Mouse (Mus musculus): ENCODE measurements around the gene Tmem236. TPM values are rescaled to one million over a fixed set of nuclear protein-coding genes. Genes with fewer than 3 reads are reported as not detected.

Tmem236 gene
- polyA plus RNA-seq, 1 experiment, result 0.25 TPM

- H3K4me1 ChIP-seq (ENCODE audit: control insufficient read depth, insufficient read depth, low read length), result peaks cover 4% of the 10 kb centered on the region; the same call in 1 of the 2 replicates
- no peak for DNase-seq
- TF ChIP-seq POLR2A (IDR thresholded peaks at IDR 0.05; ENCODE audit: borderline replicate concordance, insufficient read depth, low read length) (no peak), CTCF (IDR thresholded peaks at IDR 0.05; ENCODE audit: borderline replicate concordance, insufficient read depth, low read depth, low read length) (no peak)
- 33% methylated on average over 2 of the region's 2 CpGs for WGBS
- no peak overlapping the region for H3K27ac ChIP-seq (ENCODE audit: insufficient read depth, low read length)
- H3K4me3 ChIP-seq (replicated peaks; ENCODE audit: insufficient read depth, low read depth, low read length), result no peak overlapping the region
- H3K27me3 ChIP-seq (ENCODE audit: control insufficient read depth, insufficient read depth, low read length), result no peaks in the 10 kb centered on the region
These were observed 34.3 kb upstream of the Tmem236 start for GRCm38 (mm10) chr2:14140044-14140443.

GRCm38 (mm10) chr2:14145311-14145710 is 29.0 kb upstream of the Tmem236 start:
- Histone ChIP-seq H3K4me3 (replicated peaks; ENCODE audit: insufficient read depth, low read depth, low read length) (no peak overlapping the region), H3K27me3 (ENCODE audit: control insufficient read depth, insufficient read depth, low read length) (no peaks in the 10 kb centered on the region), H3K27ac (ENCODE audit: insufficient read depth, low read length) (no peak overlapping the region), H3K4me1 (ENCODE audit: control insufficient read depth, insufficient read depth, low read length) (no peaks in the 10 kb centered on the region)
- WGBS, result 51% methylated on average over 3 of the region's 3 CpGs
- no peak for DNase-seq
- TF ChIP-seq CTCF (IDR thresholded peaks at IDR 0.05; ENCODE audit: borderline replicate concordance, insufficient read depth, low read depth, low read length) (no peak), POLR2A (IDR thresholded peaks at IDR 0.05; ENCODE audit: borderline replicate concordance, insufficient read depth, low read length) (no peak)

DNA sequence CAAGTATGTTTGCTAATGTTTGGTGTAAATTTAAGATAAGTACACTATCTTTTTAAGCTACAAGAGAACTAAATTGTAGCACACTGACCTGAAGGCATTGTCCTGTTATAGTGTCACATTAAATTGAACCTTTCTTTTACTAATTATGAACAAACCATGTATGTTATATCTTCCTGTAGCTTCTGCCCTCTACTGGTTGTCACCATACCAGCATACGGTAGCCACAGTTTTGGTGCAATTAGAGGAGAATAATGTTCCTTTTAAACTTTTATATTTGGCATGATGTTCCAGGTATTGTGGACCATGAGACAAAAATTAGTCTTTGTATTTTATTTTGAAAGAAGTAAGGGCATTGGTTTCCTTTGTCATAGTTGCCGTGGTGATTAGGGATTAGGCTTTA is 27.4 kb upstream of the Tmem236 start:
- WGBS, result 75% methylated on average over 2 of the region's 2 CpGs
- Histone ChIP-seq H3K4me3 (replicated peaks; ENCODE audit: insufficient read depth, low read depth, low read length) (no peak overlapping the region), H3K27ac (ENCODE audit: insufficient read depth, low read length) (no peak overlapping the region), H3K27me3 (ENCODE audit: control insufficient read depth, insufficient read depth, low read length) (no peaks in the 10 kb centered on the region), H3K4me1 (ENCODE audit: control insufficient read depth, insufficient read depth, low read length) (peaks cover 2% of the 10 kb centered on the region; the same call in 1 of the 2 replicates)
- no peak for DNase-seq
- TF ChIP-seq CTCF (IDR thresholded peaks at IDR 0.05; ENCODE audit: borderline replicate concordance, insufficient read depth, low read depth, low read length) (no peak), POLR2A (IDR thresholded peaks at IDR 0.05; ENCODE audit: borderline replicate concordance, insufficient read depth, low read length) (no peak)

DNA sequence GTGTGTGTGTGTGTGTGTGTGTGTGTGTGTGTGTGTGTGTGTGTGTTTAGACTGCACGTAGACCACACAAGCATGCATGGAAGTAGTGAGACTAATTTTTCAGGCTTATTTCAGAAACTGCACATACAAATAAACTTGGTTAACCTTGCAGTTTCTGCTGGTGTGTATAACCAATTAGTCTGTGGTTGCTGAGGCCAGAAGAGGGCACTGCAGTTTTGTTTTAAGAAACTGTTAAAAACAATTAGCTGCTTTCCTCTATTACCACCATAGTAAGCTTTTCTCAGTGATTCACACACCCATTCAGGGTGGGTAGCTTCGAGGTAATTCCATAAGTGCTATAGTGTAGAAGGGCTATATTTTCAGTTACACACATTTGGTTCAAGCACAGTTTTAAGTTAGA is 23.5 kb upstream of the Tmem236 start:
- WGBS, result 90% methylated on average over 2 of the region's 2 CpGs
- TF ChIP-seq POLR2A (IDR thresholded peaks at IDR 0.05; ENCODE audit: borderline replicate concordance, insufficient read depth, low read length) (no peak), CTCF (IDR thresholded peaks at IDR 0.05; ENCODE audit: borderline replicate concordance, insufficient read depth, low read depth, low read length) (no peak)
- peaks cover 2% of the 10 kb centered on the region; the same call in 1 of the 2 replicates for H3K4me1 ChIP-seq (ENCODE audit: control insufficient read depth, insufficient read depth, low read length)
- no peak for DNase-seq
- no peaks in the 10 kb centered on the region for H3K27me3 ChIP-seq (ENCODE audit: control insufficient read depth, insufficient read depth, low read length)
- no peak overlapping the region for H3K27ac ChIP-seq (ENCODE audit: insufficient read depth, low read length)
- H3K4me3 ChIP-seq (replicated peaks; ENCODE audit: insufficient read depth, low read depth, low read length), result no peak overlapping the region

DNA sequence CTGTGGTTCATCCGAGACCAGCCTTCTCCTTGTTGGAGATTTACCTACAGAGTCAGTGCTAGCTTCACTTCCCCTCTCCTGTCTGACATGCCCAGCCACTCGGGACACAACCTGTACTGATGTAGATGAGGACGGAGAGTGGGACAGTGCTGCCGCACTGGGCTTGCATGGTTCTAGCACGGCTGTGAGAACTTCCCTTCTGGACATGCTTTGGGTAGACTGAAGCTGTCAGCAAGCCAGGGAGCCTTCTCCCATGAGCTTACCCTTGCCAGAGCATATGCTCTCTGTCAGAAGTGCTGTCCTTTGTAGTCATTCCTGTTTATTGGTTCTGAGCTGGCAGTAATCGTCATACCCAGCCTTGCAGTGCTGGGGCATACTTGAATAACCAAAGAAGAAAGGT is 22.5 kb upstream of the Tmem236 start:
- Histone ChIP-seq H3K4me1 (ENCODE audit: control insufficient read depth, insufficient read depth, low read length) (peaks cover 2% of the 10 kb centered on the region; the same call in 1 of the 2 replicates), H3K27me3 (ENCODE audit: control insufficient read depth, insufficient read depth, low read length) (no peaks in the 10 kb centered on the region), H3K4me3 (replicated peaks; ENCODE audit: insufficient read depth, low read depth, low read length) (no peak overlapping the region), H3K27ac (ENCODE audit: insufficient read depth, low read length) (0 out of 2 replicates have a peak overlapping the region, but pooled peaks have one; percentile 3)
- no peak for TF ChIP-seq POLR2A (IDR thresholded peaks at IDR 0.05; ENCODE audit: borderline replicate concordance, insufficient read depth, low read length)
- TF ChIP-seq CTCF (IDR thresholded peaks at IDR 0.05; ENCODE audit: borderline replicate concordance, insufficient read depth, low read depth, low read length), result no peak
- DNase-seq, result peak; percentile 49 to 71
- 28% methylated on average over 6 of the region's 6 CpGs for WGBS

DNA sequence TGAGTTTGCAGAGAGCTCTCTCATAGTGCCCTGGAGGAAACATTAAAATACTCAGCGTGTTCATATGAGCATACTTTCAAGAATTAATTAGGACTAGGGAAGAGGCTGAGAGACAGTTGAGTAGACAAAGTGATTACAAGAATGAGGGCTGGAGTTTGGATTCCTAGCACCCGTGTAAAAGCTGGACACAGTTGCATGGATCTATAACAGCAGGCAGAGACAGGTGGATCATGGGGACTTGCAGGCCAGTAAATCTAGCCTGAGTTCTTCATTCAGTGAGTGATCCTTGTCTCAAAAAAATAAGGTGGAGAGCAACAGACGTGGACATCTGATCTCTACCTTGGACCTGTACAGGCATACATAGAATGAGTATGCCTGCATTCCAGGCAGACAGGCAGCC is 15.3 kb upstream of the Tmem236 start:
- Histone ChIP-seq H3K27ac (ENCODE audit: insufficient read depth, low read length) (no peak overlapping the region), H3K27me3 (ENCODE audit: control insufficient read depth, insufficient read depth, low read length) (no peaks in the 10 kb centered on the region), H3K4me3 (replicated peaks; ENCODE audit: insufficient read depth, low read depth, low read length) (no peak overlapping the region), H3K4me1 (ENCODE audit: control insufficient read depth, insufficient read depth, low read length) (peaks cover 2% of the 10 kb centered on the region; the same call in 1 of the 2 replicates)
- no peak for DNase-seq
- TF ChIP-seq CTCF (IDR thresholded peaks at IDR 0.05; ENCODE audit: borderline replicate concordance, insufficient read depth, low read depth, low read length), result no peak
- TF ChIP-seq POLR2A (IDR thresholded peaks at IDR 0.05; ENCODE audit: borderline replicate concordance, insufficient read depth, low read length), result no peak
- 74% methylated on average over 3 of the region's 3 CpGs for WGBS

GRCm38 (mm10) chr2:14159756-14160155 is 14.6 kb upstream of the Tmem236 start:
- Histone ChIP-seq H3K27me3 (ENCODE audit: control insufficient read depth, insufficient read depth, low read length) (no peaks in the 10 kb centered on the region), H3K4me3 (replicated peaks; ENCODE audit: insufficient read depth, low read depth, low read length) (no peak overlapping the region), H3K27ac (ENCODE audit: insufficient read depth, low read length) (no peak overlapping the region), H3K4me1 (ENCODE audit: control insufficient read depth, insufficient read depth, low read length) (peaks cover 7% of the 10 kb centered on the region; the same call in 1 of the 2 replicates)
- WGBS, result 64% methylated on average over 2 of the region's 2 CpGs
- no peak for DNase-seq
- TF ChIP-seq POLR2A (IDR thresholded peaks at IDR 0.05; ENCODE audit: borderline replicate concordance, insufficient read depth, low read length) (no peak), CTCF (IDR thresholded peaks at IDR 0.05; ENCODE audit: borderline replicate concordance, insufficient read depth, low read depth, low read length) (peak; percentile 19; the same call in 1 of the 2 replicates)

- WGBS, result 14% methylated on average over 5 of the region's 5 CpGs
- no peak for TF ChIP-seq CTCF (IDR thresholded peaks at IDR 0.05; ENCODE audit: borderline replicate concordance, insufficient read depth, low read depth, low read length)
- no peak for TF ChIP-seq POLR2A (IDR thresholded peaks at IDR 0.05; ENCODE audit: borderline replicate concordance, insufficient read depth, low read length)
- H3K27ac ChIP-seq (ENCODE audit: insufficient read depth, low read length), result no peak overlapping the region
- peaks cover 12% of the 10 kb centered on the region; the same call in 1 of the 2 replicates for H3K4me1 ChIP-seq (ENCODE audit: control insufficient read depth, insufficient read depth, low read length)
- no peak overlapping the region for H3K4me3 ChIP-seq (replicated peaks; ENCODE audit: insufficient read depth, low read depth, low read length)
- peak; percentile 10 to 48 for DNase-seq
- no peaks in the 10 kb centered on the region for H3K27me3 ChIP-seq (ENCODE audit: control insufficient read depth, insufficient read depth, low read length)
These were observed 9.8 kb upstream of the Tmem236 start for GRCm38 (mm10) chr2:14164459-14165030.
